Mouse (Mus musculus) neural tube, embryonic 15.5 days (tissue): ENCODE data around the gene Gm20388. TPM values are rescaled to one million over a fixed set of nuclear protein-coding genes. Genes with fewer than 3 reads are reported as not detected.
"Not testable (repeated sequence)": the region's sequence is repeated elsewhere in the genome, so short reads cannot be mapped to it uniquely, and the experiment has no call there.

Source experiments
- ATAC-seq: fragments of 200-750 bp; cut with Nextera tagmentation; 2 replicates; pipeline ENCODE4 v1.8.0; 2017; ENCODE audit warnings: mild to moderate bottlenecking, moderate TSS enrichment, moderate library complexity; ENCODE audit not compliant: low FRiP score
- H3K27ac ChIP-seq: fragments of 300-500 bp; sonication (generic); replicated peaks from 2 replicates; pipeline ENCODE4 v1.5.1; 2015; ENCODE audit warnings: mild to moderate bottlenecking, inconsistent platforms
- H3K27me3 ChIP-seq: fragments of 300-500 bp; sonication (generic); replicated peaks from 2 replicates; pipeline ENCODE4 v1.6.1; 2015; ENCODE audit warnings: inconsistent platforms
- H3K36me3 ChIP-seq: fragments of 300-500 bp; sonication (generic); 2 replicates; pipeline ENCODE4 v1.6.1; 2015; ENCODE audit warnings: inconsistent platforms
- H3K4me1 ChIP-seq: fragments of 300-500 bp; sonication (generic); 2 replicates; pipeline ENCODE4 v1.6.1; 2015; ENCODE audit warnings: inconsistent platforms
- H3K4me2 ChIP-seq: fragments of 300-500 bp; sonication (generic); 2 replicates; pipeline ENCODE4 v1.6.1; 2015; ENCODE audit warnings: inconsistent platforms, mild to moderate bottlenecking, moderate library complexity
- H3K4me3 ChIP-seq: fragments of 300-500 bp; sonication (generic); replicated peaks from 2 replicates; pipeline ENCODE4 v1.5.1; 2015; ENCODE audit warnings: mild to moderate bottlenecking, inconsistent platforms
- H3K9ac ChIP-seq: fragments of 300-500 bp; sonication (generic); replicated peaks from 2 replicates; pipeline ENCODE4 v1.6.1; 2015; ENCODE audit warnings: mild to moderate bottlenecking, inconsistent platforms
- H3K9me3 ChIP-seq: fragments of 300-500 bp; sonication (generic); replicated peaks from 2 replicates; pipeline ENCODE4 v1.6.1; 2016; ENCODE audit warnings: inconsistent platforms
- WGBS: fragments of 180-500 bp; shearing (Covaris S2); methylation state at CpG from one replicate; pipeline ENCODE4 v1.1.7; 2015; ENCODE audit warnings: mixed read lengths; 5-methylcytosine and 5-hydroxymethylcytosine counted together
- polyA plus RNA-seq: library from polyadenylated mRNA; unstranded; fragments of >200 nt; fragmentation: Nextera tagmentation; extraction: Ambion mirVana; gene quantifications from 2 replicates; pipeline ENCODE4 v1.2.1, GENCODE M21; 2015

The Gm20388 gene
- polyA plus RNA-seq, 1 experiment from 2014 or later: not detected

- WGBS: 2% methylated on average over 16 of the region's 16 CpGs
- H3K4me1 ChIP-seq: peaks cover 38% of the 10 kb centered on the region
These were observed 3501.2 kb downstream of the Gm20388 start for GRCm38 (mm10) chr8:123411781-123412327.

GRCm38 (mm10) chr8:123412560-123413170, 3502.0 kb downstream of the Gm20388 start:
- Histone ChIP-seq H3K4me1 (peaks cover 42% of the 10 kb centered on the region), H3K4me2 (peak overlapping the region; percentile 82), H3K4me3 (peak overlapping the region; percentile 78), H3K27ac (peak overlapping the region; percentile 97), H3K9ac (peak overlapping the region; percentile 96), H3K9me3 (no peaks in the 10 kb centered on the region), H3K36me3 (peaks cover under 1% of the 10 kb centered on the region; the same call in 1 of the 2 replicates), H3K27me3 (no peaks in the 10 kb centered on the region)
- WGBS: 0% methylated on average over 12 of the region's 12 CpGs
- ATAC-seq: no peak

More at GRCm38 (mm10) chr8:123411781-123412327, 3501.2 kb downstream of the Gm20388 start:
- H3K36me3 ChIP-seq: no peaks in the 10 kb centered on the region
- no peaks in the 10 kb centered on the region for H3K9me3 ChIP-seq
- H3K4me3 ChIP-seq: peak overlapping the region; percentile 78
- H3K27me3 ChIP-seq: no peaks in the 10 kb centered on the region
- H3K9ac ChIP-seq: peak overlapping the region; percentile 96
- H3K4me2 ChIP-seq: peak overlapping the region; percentile 82
- ATAC-seq: peak; percentile 60
- H3K27ac ChIP-seq: peak overlapping the region; percentile 97

GRCm38 (mm10) chr8:123414255-123414654, 3503.6 kb downstream of the Gm20388 start:
- no peaks in the 10 kb centered on the region for H3K9me3 ChIP-seq
- peak overlapping the region; percentile 82 for H3K4me2 ChIP-seq
- H3K9ac ChIP-seq: peak overlapping the region; percentile 96
- ATAC-seq: no peak
- peaks cover 16% of the 10 kb centered on the region for H3K36me3 ChIP-seq
- WGBS: 10% methylated on average over 9 of the region's 9 CpGs
- H3K27ac ChIP-seq: peak overlapping the region; percentile 62
- peak overlapping the region; percentile 78 for H3K4me3 ChIP-seq
- peaks cover 38% of the 10 kb centered on the region for H3K4me1 ChIP-seq
- H3K27me3 ChIP-seq: no peaks in the 10 kb centered on the region

- H3K9me3 ChIP-seq, H3K9ac ChIP-seq, H3K27me3 ChIP-seq, ATAC-seq, H3K27ac ChIP-seq: not testable (repeated sequence)
- H3K4me1 ChIP-seq: peaks cover 29% of the 10 kb centered on the region
- peak overlapping the region; percentile 78 for H3K4me3 ChIP-seq
- peaks cover 25% of the 10 kb centered on the region for H3K36me3 ChIP-seq
- whole genome bisulfite sequencing: 73% methylated on average over 5 of the region's 5 CpGs
- H3K4me2 ChIP-seq: peak overlapping the region; percentile 82
These were observed 3504.5 kb downstream of the Gm20388 start for GRCm38 (mm10) chr8:123414997-123415696.

- Histone ChIP-seq H3K4me2 (peak overlapping the region; percentile 82), H3K4me1 (peaks cover 26% of the 10 kb centered on the region), H3K27ac (no peak overlapping the region), H3K9ac (no peak overlapping the region), H3K36me3 (peaks cover 36% of the 10 kb centered on the region), H3K27me3 (no peaks in the 10 kb centered on the region), H3K9me3 (no peaks in the 10 kb centered on the region), H3K4me3 (peak overlapping the region; percentile 13; the same call in 1 of the 2 replicates)
- 84% methylated on average over 8 of the region's 8 CpGs for WGBS
- ATAC-seq: no peak
These were observed 3505.6 kb downstream of the Gm20388 start for GRCm38 (mm10) chr8:123415967-123416943.

GRCm38 (mm10) chr8:123416944-123417555, 3506.4 kb downstream of the Gm20388 start:
- Histone ChIP-seq H3K9ac (no peak overlapping the region), H3K9me3 (no peaks in the 10 kb centered on the region), H3K4me2 (peak overlapping the region; percentile 82), H3K4me1 (peaks cover 31% of the 10 kb centered on the region), H3K4me3 (no peak overlapping the region), H3K27ac (no peak overlapping the region), H3K36me3 (peaks cover 40% of the 10 kb centered on the region), H3K27me3 (no peaks in the 10 kb centered on the region)
- no peak for ATAC-seq
- WGBS: 73% methylated on average over 8 of the region's 8 CpGs

- H3K27ac ChIP-seq: no peak overlapping the region
- H3K4me1 ChIP-seq: peaks cover 39% of the 10 kb centered on the region
- no peak overlapping the region for H3K4me2 ChIP-seq
- no peak for ATAC-seq
- peaks cover 49% of the 10 kb centered on the region for H3K36me3 ChIP-seq
- no peaks in the 10 kb centered on the region for H3K27me3 ChIP-seq
- no peak overlapping the region for H3K4me3 ChIP-seq
- H3K9me3 ChIP-seq: no peaks in the 10 kb centered on the region
- H3K9ac ChIP-seq: no peak overlapping the region
- WGBS: 86% methylated on average over 4 of the region's 4 CpGs
These were observed 3509.1 kb downstream of the Gm20388 start for GRCm38 (mm10) chr8:123419711-123420110.

- Histone ChIP-seq H3K4me3 (no peak overlapping the region), H3K4me2 (no peak overlapping the region), H3K4me1 (peaks cover 33% of the 10 kb centered on the region), H3K9me3 (no peaks in the 10 kb centered on the region), H3K27me3 (no peaks in the 10 kb centered on the region), H3K9ac (no peak overlapping the region), H3K36me3 (peaks cover 49% of the 10 kb centered on the region), H3K27ac (no peak overlapping the region)
- WGBS: 92% methylated on average over 34 of the region's 34 CpGs
- 0 out of 2 replicates have a peak, but pooled peaks have one; percentile 9 for ATAC-seq
These were observed 3510.1 kb downstream of the Gm20388 start for GRCm38 (mm10) chr8:123420525-123421281.

- Histone ChIP-seq H3K36me3 (peaks cover 49% of the 10 kb centered on the region), H3K4me3 (no peak overlapping the region), H3K4me2 (no peak overlapping the region), H3K9me3 (no peaks in the 10 kb centered on the region), H3K9ac (no peak overlapping the region), H3K27me3 (no peaks in the 10 kb centered on the region), H3K27ac (no peak overlapping the region), H3K4me1 (peaks cover 28% of the 10 kb centered on the region)
- 92% methylated on average over 19 of the region's 19 CpGs for WGBS
- ATAC-seq: no peak
These were observed 3510.7 kb downstream of the Gm20388 start for GRCm38 (mm10) chr8:123421325-123421724.

- H3K4me2 ChIP-seq: peak overlapping the region; percentile 42
- H3K9me3 ChIP-seq: no peaks in the 10 kb centered on the region
- WGBS: 20% methylated on average over 17 of the region's 17 CpGs
- no peak overlapping the region; the same call in 1 of the 2 replicates for H3K27ac ChIP-seq
- H3K27me3 ChIP-seq: no peaks in the 10 kb centered on the region
- peak; percentile 49; the same call in 1 of the 2 replicates for ATAC-seq
- H3K4me3 ChIP-seq: no peak overlapping the region; the same call in 1 of the 2 replicates
- H3K4me1 ChIP-seq: peaks cover 19% of the 10 kb centered on the region
- H3K36me3 ChIP-seq: peaks cover 49% of the 10 kb centered on the region
- no peak overlapping the region for H3K9ac ChIP-seq
These were observed 3511.6 kb downstream of the Gm20388 start for GRCm38 (mm10) chr8:123422056-123422780.
